8 mouse cellular contexts compared by ENCODE assay signal in genomic region chr1:119548668-119549326, GRCm38 (mm10). TPM values are rescaled to one million over a fixed set of nuclear protein-coding genes. Genes with fewer than 3 reads are reported as not detected.
DNase-seq lines count a peak whose midpoint lies in the region; ATAC-seq and TF ChIP-seq lines count a peak whose summit lies in the region.

No protein-coding gene starts in this region.

- H3K36me3 ChIP-seq in CH12.LX (replicated peaks in 1 of 2; ENCODE audit: control insufficient read depth in 1 of 2, insufficient read depth in 1 of 2, low read length in 1 of 2): peaks cover 0 to 2% of the 10 kb centered on the region in 2 experiments
- 0 out of 2 replicates have a peak, but pooled peaks cover under 1% of the 10 kb centered on the region for H3K36me3 ChIP-seq in heart, postnatal 0 days (replicated peaks; ENCODE audit: control insufficient read depth, insufficient read depth, low read length)
- no peaks in the 10 kb centered on the region for H3K36me3 ChIP-seq in liver, postnatal 0 days (replicated peaks; ENCODE audit: insufficient read depth, low read length)

- TF ChIP-seq RAD21 in CH12.LX (IDR thresholded peaks at IDR 0.05; ENCODE audit: low read depth, low read length): peak; percentile 87

- H3K27ac ChIP-seq in CH12.LX (ENCODE audit: insufficient read depth, low read depth): no peak overlapping the region
- H3K27ac ChIP-seq in heart, postnatal 0 days (ENCODE audit: low read depth): no peak overlapping the region
- no peak overlapping the region for H3K27ac ChIP-seq in liver, postnatal 0 days (ENCODE audit: low read depth)

- no peak overlapping the region for H3K4me3 ChIP-seq in CH12.LX (replicated peaks in 1 of 3; ENCODE audit: low read depth in 2 of 3, low read length in 2 of 3, poor library complexity in 1 of 3)
- H3K4me3 ChIP-seq in heart, postnatal 0 days (ENCODE audit: low read depth, low read length): no peak overlapping the region
- H3K4me3 ChIP-seq in liver, postnatal 0 days (ENCODE audit: low read depth, low read length): no peak overlapping the region

- no peak for TF ChIP-seq POLR2A in CH12.LX (IDR thresholded peaks at IDR 0.05; ENCODE audit: low read depth, low read length)

- TF ChIP-seq EP300 in CH12.LX (IDR thresholded peaks at IDR 0.05; ENCODE audit: low read length): no peak
- TF ChIP-seq EP300 in heart, postnatal 0 days (IDR thresholded peaks at IDR 0.05; ENCODE audit: low read depth): no peak
- TF ChIP-seq EP300 in liver, postnatal 0 days (IDR thresholded peaks at IDR 0.05; ENCODE audit: low read depth): no peak

- peak; percentile 70 to 91 for TF ChIP-seq CTCF in CH12.LX (conservative IDR thresholded peaks at IDR 0.05 in 1 of 2, IDR thresholded peaks at IDR 0.05 in 1 of 2; ENCODE audit: low read depth in 2 of 2, low read length in 2 of 2)
- peak; percentile 97 for TF ChIP-seq CTCF in heart, postnatal 0 days (IDR thresholded peaks at IDR 0.05; ENCODE audit: low read depth)
- peak; percentile 95 for TF ChIP-seq CTCF in liver, postnatal 0 days (IDR thresholded peaks at IDR 0.05; ENCODE audit: low read depth)

- H3K4me1 ChIP-seq in CH12.LX (ENCODE audit: control insufficient read depth in 1 of 2, insufficient read depth in 2 of 2): no peaks in the 10 kb centered on the region
- H3K4me1 ChIP-seq in heart, postnatal 0 days (ENCODE audit: control insufficient read depth, insufficient read depth): no peaks in the 10 kb centered on the region
- no peaks in the 10 kb centered on the region for H3K4me1 ChIP-seq in liver, postnatal 0 days (ENCODE audit: insufficient read depth)

- 65% methylated on average over 7 of the region's 7 CpGs for WGBS in heart, postnatal 0 days
- WGBS in liver, postnatal 0 days (ENCODE audit: insufficient replicate concordance): 65% methylated on average over 7 of the region's 7 CpGs

- in situ Hi-C loops in CH12.LX (cut with MboI; ENCODE audit: low pct_ligation_motif_present, low pct_unique_long_range_greater_than_20kb, low sequenced_read_pairs): no loop called here

- H3K9me3 ChIP-seq in CH12.LX (replicated peaks; ENCODE audit: low read length): no peaks in the 10 kb centered on the region
- H3K9me3 ChIP-seq in heart, postnatal 0 days (replicated peaks; ENCODE audit: control insufficient read depth, low read length): no peaks in the 10 kb centered on the region
- no peaks in the 10 kb centered on the region for H3K9me3 ChIP-seq in liver, postnatal 0 days (ENCODE audit: low read length)

- DNase-seq in CH12.LX (ENCODE audit: extremely low read depth): peak; percentile 76
- peak; percentile 80 for DNase-seq in adrenal gland, postnatal 25 days
- peak; percentile 39 for DNase-seq in embryo, embryonic 9.5 days (ENCODE audit: extremely low spot score)
- peak; percentile 85 for DNase-seq in heart, postnatal 0 days (ENCODE audit: low spot score)
- DNase-seq in kidney, postnatal 10 days: peak; percentile 93
- peak; percentile 72 for DNase-seq in liver, postnatal 0 days
- peak; percentile 26 for DNase-seq in ovary, adult 18-20 months (ENCODE audit: low spot score)
- DNase-seq in thymus, postnatal 36 days: peak; percentile 58 to 63

- no peaks in the 10 kb centered on the region for H3K79me2 ChIP-seq in CH12.LX (replicated peaks; ENCODE audit: control insufficient read depth, extremely low read depth, insufficient read depth, poor library complexity, severe bottlenecking)

- peak; percentile 39; the same call in 1 of the 2 replicates for ATAC-seq in heart, postnatal 0 days (ENCODE audit: insufficient read depth, low read depth)
- peak; percentile 65 for ATAC-seq in liver, postnatal 0 days

- dilution Hi-C loops in CH12.LX (cut with MboI; ENCODE audit: extremely low pct_ligation_motif_present, extremely low pct_unique_long_range_greater_than_20kb, low sequenced_read_pairs): no loop called here

- H3K9ac ChIP-seq in CH12.LX (ENCODE audit: insufficient read depth, low read depth): no peak overlapping the region
- H3K9ac ChIP-seq in heart, postnatal 0 days (replicated peaks; ENCODE audit: low read depth, low read length): no peak overlapping the region
- no peak overlapping the region for H3K9ac ChIP-seq in liver, postnatal 0 days (replicated peaks)

- H3K4me2 ChIP-seq in CH12.LX (ENCODE audit: insufficient read depth, low read depth, poor library complexity, severe bottlenecking): no peak overlapping the region
- no peak overlapping the region for H3K4me2 ChIP-seq in heart, postnatal 0 days (ENCODE audit: low read depth, low read length)
- no peak overlapping the region for H3K4me2 ChIP-seq in liver, postnatal 0 days (ENCODE audit: low read depth, low read length)

- no peaks in the 10 kb centered on the region for H3K27me3 ChIP-seq in CH12.LX (replicated peaks)
- H3K27me3 ChIP-seq in heart, postnatal 0 days (ENCODE audit: control insufficient read depth, insufficient read depth, low read length): no peaks in the 10 kb centered on the region
- H3K27me3 ChIP-seq in liver, postnatal 0 days (ENCODE audit: insufficient read depth, low read length): no peaks in the 10 kb centered on the region

TF ChIP-seq in CH12.LX, 34 proteins besides CTCF, POLR2A, EP300 and RAD21:
- peak; percentile 80 for TF ChIP-seq SMC3 (IDR thresholded peaks at IDR 0.05; ENCODE audit: low read depth, low read length)
- TF ChIP-seq MXI1 (IDR thresholded peaks at IDR 0.05; ENCODE audit: low read depth, low read length): no peak
- no peak for TF ChIP-seq SIN3A (IDR thresholded peaks at IDR 0.05; ENCODE audit: low read length)
TF ChIP-seq in CH12.LX: peak in this region for 1.

RNA-seq across cellular contexts. Expression of gene Tmem185b, which starts 22.8 kb away (rescaled TPM):
- total RNA-seq in CH12.LX (2012; rRNA removed): 13.8 and 14.9 TPM in 2 replicates
- 12.9 and 13.4 TPM in 2 replicates for total RNA-seq in CH12.LX (2014; rRNA removed)
- polyA plus RNA-seq in CH12.LX (2012; ENCODE audit: insufficient read length, low read depth): 11.7 TPM in 2 replicates
- total RNA-seq in adrenal gland, postnatal 25 days (2021): 21.6 and 30.7 TPM in 2 replicates
- total RNA-seq in heart, postnatal 0 days (2014; rRNA removed; ENCODE audit: low replicate concordance): 28.5 and 30.5 TPM in 2 replicates
- polyA plus RNA-seq in heart, postnatal 0 days (2015; fragmentation: Nextera tagmentation; extraction: Ambion mirVana): 18.7 and 20.7 TPM in 2 replicates
- 11.0 and 12.7 TPM in 2 replicates for polyA plus RNA-seq in liver, postnatal 0 days (2015; fragmentation: Nextera tagmentation; extraction: Ambion mirVana)

RNA-seq across cellular contexts. Expression of gene Ralb, which starts 44.2 kb away (rescaled TPM):
- total RNA-seq in CH12.LX (2012; rRNA removed) (18.1 and 18.2 TPM in 2 replicates), CH12.LX (2014; rRNA removed) (25.6 and 28.7 TPM in 2 replicates)
- 22.9 and 23.8 TPM in 2 replicates for polyA plus RNA-seq in CH12.LX (2012; ENCODE audit: insufficient read length, low read depth)
- total RNA-seq in adrenal gland, postnatal 25 days (2021): 66.4 and 76.2 TPM in 2 replicates
- 74.4 and 86.2 TPM in 2 replicates for total RNA-seq in heart, postnatal 0 days (2014; rRNA removed; ENCODE audit: low replicate concordance)
- polyA plus RNA-seq in heart, postnatal 0 days (2015; fragmentation: Nextera tagmentation; extraction: Ambion mirVana): 86.0 and 91.0 TPM in 2 replicates
- 30.9 and 31.8 TPM in 2 replicates for polyA plus RNA-seq in liver, postnatal 0 days (2015; fragmentation: Nextera tagmentation; extraction: Ambion mirVana)

Comparison
In these comparisons a context has a peak if more than half of its experiments do, and no peak if none do; other contexts are left out.
1. DNase-seq: peak in every context shown above with its lines; median percentile 93 in kidney, postnatal 10 days; 85 in heart, postnatal 0 days; 80 in adrenal gland, postnatal 25 days; 76 in CH12.LX; 72 in liver, postnatal 0 days; 60 in thymus, postnatal 36 days; 39 in embryo, embryonic 9.5 days; 26 in ovary, adult 18-20 months.